Mouse (Mus musculus) lung, adult 2 months (tissue): ENCODE data around the gene RPS10-NUDT3.

ENCODE experiments used
- CTCF ChIP-seq: fragments of 200-500 bp; IDR thresholded peaks from 2 replicates; pipeline ENCODE4 v1.5.1; 2011; ENCODE audit warnings: mild to moderate bottlenecking, low read length, control low read depth; ENCODE audit not compliant: insufficient read depth
- POLR2A ChIP-seq: fragments of 200-500 bp; IDR thresholded peaks from 2 replicates; pipeline ENCODE4 v1.6.1; 2011; ENCODE audit warnings: low read depth, mild to moderate bottlenecking, control low read depth, low read length, borderline replicate concordance; ENCODE audit errors: extremely low read depth

DNA sequence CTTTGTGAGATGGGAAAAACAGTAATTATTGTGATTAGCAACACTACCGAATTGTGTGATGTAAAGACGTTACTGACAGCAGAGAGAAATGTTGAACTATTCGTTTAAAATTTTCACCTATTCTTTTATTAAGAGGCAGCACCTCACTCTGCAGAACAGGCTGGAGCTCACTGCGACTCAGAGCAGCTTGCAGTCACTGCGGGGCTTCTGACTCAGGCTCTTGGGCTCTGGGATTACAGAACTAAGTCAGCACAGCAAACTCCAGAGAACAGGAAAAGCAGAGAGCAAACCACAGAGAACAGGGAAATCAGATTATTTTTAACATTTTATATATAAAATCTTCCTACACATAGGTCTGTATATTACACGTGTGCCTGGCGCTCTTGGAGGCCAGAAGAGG is 25.4 kb downstream of the RPS10-NUDT3 start:
- no peak for TF ChIP-seq POLR2A
- no peak for TF ChIP-seq CTCF
